Mouse (Mus musculus) kidney, adult 8-10 months (tissue): ENCODE measurements around the gene Il1f5.

Experiments used
- DNase-seq, 2 experiments: peaks; one replicate each; pipeline ENCODE4 v3.0.0; 2022

Il1f5 gene

GRCm38 (mm10) chr2:24276654-24277053 is at the start of gene Il1f5:
Gene Il1f5 (plus strand): TSS chr2:24276954.
- no peak for DNase-seq

- no peak for DNase-seq
These were observed 49.6 kb upstream of the Il1f5 start for GRCm38 (mm10) chr2:24227191-24227590.

GRCm38 (mm10) chr2:24267503-24267902 is 9.3 kb upstream of the Il1f5 start:
- DNase-seq, result no peak

- no peak for DNase-seq
These were observed 3.1 kb upstream of the Il1f5 start for GRCm38 (mm10) chr2:24273619-24274018.

GRCm38 (mm10) chr2:24275146-24275545 is 1.6 kb upstream of the Il1f5 start:
- DNase-seq, result no peak

GRCm38 (mm10) chr2:24290896-24291295 is 14.1 kb downstream of the Il1f5 start, which contains the start of gene Il1f10:
Gene Il1f10 (plus strand): TSS chr2:24291196.
- DNase-seq, result no peak

GRCm38 (mm10) chr2:24294616-24295015 is 17.9 kb downstream of the Il1f5 start:
- no peak for DNase-seq

- peak; percentile 13 to 30 for DNase-seq
These were observed 20.1 kb downstream of the Il1f5 start for GRCm38 (mm10) chr2:24296837-24297236.

- no peak for DNase-seq
These were observed 34.7 kb downstream of the Il1f5 start for GRCm38 (mm10) chr2:24311302-24312001.

GRCm38 (mm10) chr2:24316919-24317318 is 40.2 kb downstream of the Il1f5 start:
- DNase-seq, result no peak

- no peak for DNase-seq
These were observed 41.3 kb downstream of the Il1f5 start for GRCm38 (mm10) chr2:24317919-24318598.
